Comparison of ENCODE assay signal across 12 mouse cellular contexts in the genomic region with DNA sequence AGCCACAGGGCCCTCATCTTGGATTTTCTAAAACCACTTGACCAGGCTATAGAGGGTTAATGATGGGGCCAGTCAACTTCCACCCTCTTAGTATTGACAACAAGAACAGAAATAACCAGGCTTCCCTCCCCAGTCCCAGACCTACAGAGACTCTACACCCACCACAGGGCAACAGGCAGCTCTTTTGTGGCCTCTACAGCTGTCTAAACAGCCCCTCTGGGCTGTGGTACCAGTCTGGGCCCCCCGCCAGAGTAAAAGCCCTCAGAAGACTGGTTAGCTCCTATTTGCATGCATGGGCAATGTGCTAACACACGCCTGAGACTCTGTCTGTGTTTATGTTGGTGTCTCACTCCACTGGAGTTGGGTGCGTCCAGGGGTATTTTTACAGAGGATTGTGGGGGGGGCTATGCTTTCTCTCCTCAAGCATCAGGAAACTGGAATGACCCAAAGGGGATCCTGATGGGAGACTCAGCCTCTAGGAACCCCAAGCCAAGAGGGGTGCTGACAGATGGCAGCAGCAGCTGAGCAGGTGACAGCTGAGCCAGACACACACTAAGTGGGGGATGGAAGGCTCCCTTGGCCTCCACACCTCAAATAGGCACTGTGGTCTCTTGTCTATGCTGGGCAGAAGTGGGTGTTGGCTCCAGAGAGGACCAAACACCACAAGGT. TPM values are rescaled to one million over a fixed set of nuclear protein-coding genes. Genes with fewer than 3 reads are reported as not detected.
DNase-seq lines count a peak whose midpoint lies in the region; ATAC-seq and TF ChIP-seq lines count a peak whose summit lies in the region.
"Had no signal": no experiment of that assay in that cellular context is flagged by ENCODE, and none has a peak within 500 bp of the region (broad histone marks: within the 10 kb centered on the region; RNA-seq: fewer than 3 reads in every experiment).

No protein-coding gene starts in this region.

- no peak for DNase-seq in heart, postnatal 25 days (ENCODE audit: low spot score)
- DNase-seq in Muller cell, postnatal 12 days (ENCODE audit: inconsistent ontology term) = peak; percentile 84
- DNase-seq in limb, embryonic 14.5 days (ENCODE audit: low spot score) = peak; percentile 44
- DNase-seq in embryo, embryonic 10 days (ENCODE audit: low spot score) = no peak
- no peak for DNase-seq in adrenal gland, postnatal 14 days
- DNase-seq: cerebellum, postnatal 36 days had no signal

- intact Hi-C loops in heart, postnatal 25 days (cut with DNase I) = no loop called here

- H3K27me3 ChIP-seq in heart, embryonic 13.5 days (replicated peaks) = no peaks in the 10 kb centered on the region
- no peaks in the 10 kb centered on the region for H3K27me3 ChIP-seq in forebrain, embryonic 15.5 days
- no peaks in the 10 kb centered on the region for H3K27me3 ChIP-seq in limb, embryonic 14.5 days (ENCODE audit: control insufficient read depth, insufficient read depth, low read length)
- H3K27me3 ChIP-seq: CH12.LX had no signal

- peak overlapping the region; percentile 72 for H3K4me2 ChIP-seq in heart, embryonic 13.5 days
- 0 out of 2 replicates have a peak overlapping the region, but pooled peaks have one; percentile 3 for H3K4me2 ChIP-seq in forebrain, embryonic 15.5 days (replicated peaks)
- H3K4me2 ChIP-seq in limb, embryonic 14.5 days (replicated peaks; ENCODE audit: low read depth, low read length, severe bottlenecking) = peak overlapping the region; percentile 82; the same call in 1 of the 2 replicates

- H3K4me1 ChIP-seq in heart, embryonic 13.5 days = peaks cover 36% of the 10 kb centered on the region
- H3K4me1 ChIP-seq in forebrain, embryonic 15.5 days = peaks cover 54% of the 10 kb centered on the region
- peaks cover 29% of the 10 kb centered on the region for H3K4me1 ChIP-seq in limb, embryonic 14.5 days (ENCODE audit: control insufficient read depth, insufficient read depth, low read length)

- no peak for TF ChIP-seq POLR2A in limb, embryonic 14.5 days (IDR thresholded peaks at IDR 0.05; ENCODE audit: borderline replicate concordance, extremely low read depth, insufficient read depth, insufficient read length)

- peak overlapping the region; percentile 99 for H3K27ac ChIP-seq in heart, embryonic 13.5 days (replicated peaks)
- H3K27ac ChIP-seq in forebrain, embryonic 15.5 days (replicated peaks) = peak overlapping the region; percentile 81
- no peak overlapping the region for H3K27ac ChIP-seq in limb, embryonic 14.5 days (replicated peaks; ENCODE audit: low read depth, low read length)
- H3K27ac ChIP-seq: kidney, postnatal 0 days; liver, embryonic 14.5 days had no signal

- no peaks in the 10 kb centered on the region for H3K9me3 ChIP-seq in heart, embryonic 13.5 days
- no peaks in the 10 kb centered on the region for H3K9me3 ChIP-seq in forebrain, embryonic 15.5 days
- H3K9me3 ChIP-seq in limb, embryonic 14.5 days (ENCODE audit: control insufficient read depth, low read length) = no peaks in the 10 kb centered on the region

- H3K4me3 ChIP-seq in heart, embryonic 13.5 days = peak overlapping the region; percentile 96; the same call in 1 of the 2 replicates
- no peak overlapping the region for H3K4me3 ChIP-seq in forebrain, embryonic 15.5 days
- peak overlapping the region; percentile 74; the same call in 1 of the 2 replicates for H3K4me3 ChIP-seq in limb, embryonic 14.5 days (replicated peaks; ENCODE audit: low read length)

- ATAC-seq in heart, embryonic 13.5 days (ENCODE audit: extremely low read depth, insufficient number of reproducible peaks, low FRiP score, low TSS enrichment) = no peak
- ATAC-seq in forebrain, embryonic 15.5 days (replicated peaks) = peak; percentile 53
- 0 out of 2 replicates have a peak, but pooled peaks have one; percentile 2 for ATAC-seq in limb, embryonic 14.5 days (ENCODE audit: low FRiP score, low read depth)
- ATAC-seq in frontal cortex, adult (ENCODE audit: low TSS enrichment) = no peak

- peak overlapping the region; percentile 99 for H3K9ac ChIP-seq in heart, embryonic 13.5 days
- no peak overlapping the region for H3K9ac ChIP-seq in forebrain, embryonic 15.5 days (replicated peaks)
- H3K9ac ChIP-seq in limb, embryonic 14.5 days (ENCODE audit: low read depth, low read length, severe bottlenecking) = no peak overlapping the region
- H3K9ac ChIP-seq: liver, embryonic 14.5 days had no signal

- WGBS in heart, embryonic 13.5 days = 43% methylated on average over 3 of the region's 3 CpGs
- 28% methylated on average over 3 of the region's 3 CpGs for WGBS in forebrain, embryonic 15.5 days
- WGBS in limb, embryonic 14.5 days = 58% methylated on average over 3 of the region's 3 CpGs

- peaks cover 60% of the 10 kb centered on the region for H3K36me3 ChIP-seq in heart, embryonic 13.5 days
- peaks cover 15% of the 10 kb centered on the region; the same call in 1 of the 2 replicates for H3K36me3 ChIP-seq in forebrain, embryonic 15.5 days
- peaks cover 52% of the 10 kb centered on the region for H3K36me3 ChIP-seq in limb, embryonic 14.5 days (ENCODE audit: control insufficient read depth, insufficient read depth, low read length)

RNA-seq across cellular contexts. Expression of a gene that starts 4.0 kb away (rescaled TPM):
- polyA plus RNA-seq in heart, embryonic 13.5 days (2015; fragmentation: Nextera tagmentation; extraction: Ambion mirVana) = 44.9 and 56.3 TPM in 2 replicates
- 100 to 1,000 TPM; 145 to 148 TPM for total RNA-seq in heart, postnatal 25 days (2021)
- polyA plus RNA-seq in forebrain, embryonic 15.5 days (2015; fragmentation: Nextera tagmentation; extraction: Ambion mirVana) = 18.0 and 22.3 TPM in 2 replicates
- 111 and 152 TPM in 2 replicates for polyA plus RNA-seq in limb, embryonic 14.5 days (2012; rRNA removed)
- 30.5 and 44.5 TPM in 2 replicates for polyA plus RNA-seq in limb, embryonic 14.5 days (2014; fragmentation: Nextera tagmentation; extraction: Ambion mirVana)
- 87.3 and 87.4 TPM in 2 replicates for total RNA-seq in adrenal gland, postnatal 14 days (2021)

RNA-seq across cellular contexts. Expression of a gene that starts 15.9 kb away (rescaled TPM):
- polyA plus RNA-seq in heart, embryonic 13.5 days (2015; fragmentation: Nextera tagmentation; extraction: Ambion mirVana) = 0.11 and 0.32 TPM in 2 replicates
- total RNA-seq in heart, postnatal 25 days (2021) = under 1 TPM; 0.26 to 0.42 TPM
- polyA plus RNA-seq in forebrain, embryonic 15.5 days (2015; fragmentation: Nextera tagmentation; extraction: Ambion mirVana) = not detected in 2 replicates
- 0.13 and 0.41 TPM in 2 replicates for polyA plus RNA-seq in limb, embryonic 14.5 days (2012; rRNA removed)
- 0.26 TPM in 1 of 2 replicates, not detected in the other for polyA plus RNA-seq in limb, embryonic 14.5 days (2014; fragmentation: Nextera tagmentation; extraction: Ambion mirVana)
- total RNA-seq in adrenal gland, postnatal 14 days (2021) = 25.7 and 30.6 TPM in 2 replicates
- total RNA-seq: CH12.LX had no signal
- polyA plus RNA-seq: liver, embryonic 14.5 days had no signal

RNA-seq across cellular contexts. Expression of a gene that starts 22.9 kb away (rescaled TPM):
- polyA plus RNA-seq in heart, embryonic 13.5 days (2015; fragmentation: Nextera tagmentation; extraction: Ambion mirVana) = 1.6 and 1.8 TPM in 2 replicates
- total RNA-seq in heart, postnatal 25 days (2021) = 1 to 10 TPM; 5.5 to 6.8 TPM
- polyA plus RNA-seq in forebrain, embryonic 15.5 days (2015; fragmentation: Nextera tagmentation; extraction: Ambion mirVana) = 1.2 and 1.6 TPM in 2 replicates
- polyA plus RNA-seq in limb, embryonic 14.5 days (2012; rRNA removed) = 3.4 and 4.8 TPM in 2 replicates
- polyA plus RNA-seq in limb, embryonic 14.5 days (2014; fragmentation: Nextera tagmentation; extraction: Ambion mirVana) = 2.8 and 3.1 TPM in 2 replicates
- total RNA-seq in adrenal gland, postnatal 14 days (2021) = 2.9 and 3.9 TPM in 2 replicates
- total RNA-seq: CH12.LX had no signal

RNA-seq across cellular contexts. Expression of a gene that starts 29.5 kb away (rescaled TPM):
- 61.7 and 64.4 TPM in 2 replicates for polyA plus RNA-seq in heart, embryonic 13.5 days (2015; fragmentation: Nextera tagmentation; extraction: Ambion mirVana)
- 10 to 100 TPM; 16.5 to 17.9 TPM for total RNA-seq in heart, postnatal 25 days (2021)
- 71.1 and 74.3 TPM in 2 replicates for polyA plus RNA-seq in forebrain, embryonic 15.5 days (2015; fragmentation: Nextera tagmentation; extraction: Ambion mirVana)
- polyA plus RNA-seq in limb, embryonic 14.5 days (2012; rRNA removed) = 67.2 and 68.9 TPM in 2 replicates
- 44.7 and 60.5 TPM in 2 replicates for polyA plus RNA-seq in limb, embryonic 14.5 days (2014; fragmentation: Nextera tagmentation; extraction: Ambion mirVana)
- total RNA-seq in adrenal gland, postnatal 14 days (2021) = 24.0 and 27.0 TPM in 2 replicates

RNA-seq across cellular contexts. Expression of a gene that starts 36.5 kb away (rescaled TPM):
- 4.7 and 6.4 TPM in 2 replicates for polyA plus RNA-seq in heart, embryonic 13.5 days (2015; fragmentation: Nextera tagmentation; extraction: Ambion mirVana)
- total RNA-seq in heart, postnatal 25 days (2021) = under 1 TPM; 0.26 to 0.59 TPM
- 18.9 and 30.4 TPM in 2 replicates for polyA plus RNA-seq in forebrain, embryonic 15.5 days (2015; fragmentation: Nextera tagmentation; extraction: Ambion mirVana)
- 1.1 and 1.3 TPM in 2 replicates for polyA plus RNA-seq in limb, embryonic 14.5 days (2012; rRNA removed)
- 1.0 TPM in 1 of 2 replicates, not detected in the other for polyA plus RNA-seq in limb, embryonic 14.5 days (2014; fragmentation: Nextera tagmentation; extraction: Ambion mirVana)
- 2.6 and 3.0 TPM in 2 replicates for total RNA-seq in adrenal gland, postnatal 14 days (2021)

Comparison
In these comparisons a context has a peak if more than half of its experiments do, and no peak if none do; other contexts are left out.
1. ATAC-seq: peak in forebrain, embryonic 15.5 days (single experiment) and limb, embryonic 14.5 days (single experiment); none in heart, embryonic 13.5 days (single experiment) and frontal cortex, adult (single experiment).
2. H3K4me2 ChIP-seq: peak in every context shown above with its lines; median percentile 82 in limb, embryonic 14.5 days; 72 in heart, embryonic 13.5 days; 3 in forebrain, embryonic 15.5 days.
3. DNase-seq: peak in Muller cell, postnatal 12 days (single experiment) and limb, embryonic 14.5 days (single experiment); none in heart, postnatal 25 days (single experiment), embryo, embryonic 10 days (single experiment) and adrenal gland, postnatal 14 days (single experiment).